Mouse (Mus musculus) natural killer cell, adult 2 months (primary cell): ENCODE measurements around the gene Il10ra.

ENCODE experiments used
- DNase-seq, 2 experiments: peaks; one replicate each; pipeline ENCODE4 v3.0.0; 2022; ENCODE audit warnings: low spot score in 2 of 2

The Il10ra gene

DNA sequence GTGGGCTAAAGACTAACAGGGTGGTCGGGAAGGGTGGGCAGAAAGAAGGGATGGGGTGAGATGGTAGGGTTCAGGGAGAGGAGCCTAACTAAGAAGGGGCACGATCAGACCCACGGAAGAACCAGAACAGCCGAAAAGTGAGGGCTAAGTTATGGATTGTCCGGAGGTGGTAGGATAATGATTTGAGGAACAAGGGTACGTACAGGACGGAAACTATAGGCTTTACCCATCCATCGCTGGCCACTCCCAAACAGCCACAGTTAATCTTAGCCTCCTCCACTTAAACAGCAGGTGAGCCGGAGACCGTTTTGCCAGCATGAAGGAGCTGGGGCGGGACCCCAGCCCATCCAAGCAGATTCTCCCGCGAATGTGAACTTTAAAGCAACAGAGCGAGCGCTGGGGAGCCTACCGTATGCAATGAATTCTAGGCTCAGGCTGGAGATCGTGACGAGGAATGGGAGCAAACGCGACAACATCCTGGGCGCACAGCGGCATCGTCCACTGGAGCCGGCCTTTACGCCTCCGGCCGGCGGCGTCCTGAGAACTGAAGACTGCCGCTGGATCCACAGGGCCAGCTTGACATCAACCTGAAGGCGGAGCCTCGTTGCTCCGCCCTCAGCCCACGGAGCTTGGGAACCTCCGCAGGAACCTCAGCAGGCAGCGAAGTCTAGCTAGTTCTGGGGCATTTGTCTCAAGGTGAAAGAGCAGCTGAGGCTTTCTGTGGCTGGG is at the start of gene Il10ra:
Il10ra (minus strand) TSS at position 553 of the 729 bp plus-strand sequence.
- peak; percentile 65 to 69 for DNase-seq

- no peak for DNase-seq
Measured at GRCm38 (mm10) chr9:45317635-45318034, 48.7 kb upstream of the Il10ra start.

DNA sequence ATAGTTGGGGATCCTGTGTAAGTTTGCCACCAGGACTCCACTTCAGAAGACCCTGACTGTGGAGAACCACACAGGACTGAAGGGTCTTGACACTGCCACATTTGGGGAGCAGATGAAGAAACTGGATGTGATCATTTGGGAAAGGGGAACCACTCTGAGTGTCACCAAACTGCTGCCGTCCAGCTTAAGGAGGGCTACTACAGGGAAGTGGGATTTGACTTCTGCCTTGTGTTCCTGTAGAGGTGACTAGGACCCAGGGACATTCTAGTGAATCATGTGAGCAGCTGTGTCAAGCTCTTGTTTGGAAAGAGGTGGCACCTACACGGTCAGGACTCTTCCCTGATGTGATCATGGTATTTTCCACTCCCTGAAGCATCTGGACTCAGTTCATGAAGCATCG is 45.0 kb upstream of the Il10ra start:
- no peak for DNase-seq

GRCm38 (mm10) chr9:45311858-45312257 is 42.9 kb upstream of the Il10ra start:
- no peak for DNase-seq

GRCm38 (mm10) chr9:45308521-45308920 is 39.6 kb upstream of the Il10ra start:
- DNase-seq = no peak

- no peak for DNase-seq
Measured at GRCm38 (mm10) chr9:45306746-45307410, 37.9 kb upstream of the Il10ra start.

DNA sequence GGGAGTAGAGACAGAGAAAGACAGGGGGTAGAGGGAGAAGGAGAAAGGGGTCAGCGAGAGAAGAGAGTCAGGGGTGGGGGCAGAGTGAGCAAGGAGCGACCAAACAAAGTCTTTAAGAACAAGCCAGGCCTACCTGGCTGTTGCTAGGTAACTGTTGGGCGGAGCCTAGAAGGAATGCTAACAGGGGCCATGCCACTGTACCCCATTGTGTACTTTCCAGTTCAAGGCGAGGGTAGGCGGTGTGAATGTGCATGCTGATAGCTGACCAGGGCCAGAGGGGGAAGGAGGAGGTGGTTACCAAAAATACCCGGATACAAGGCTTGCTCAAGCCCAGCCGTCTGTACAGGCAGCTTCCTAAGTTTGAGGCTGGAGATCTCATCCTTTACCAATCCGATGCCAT is 32.8 kb upstream of the Il10ra start:
- DNase-seq = no peak

GRCm38 (mm10) chr9:45300422-45301104 is 31.6 kb upstream of the Il10ra start:
- peak; percentile 93 to 94 for DNase-seq

- peak; percentile 56 to 77 for DNase-seq
Measured at GRCm38 (mm10) chr9:45299231-45300006, 30.5 kb upstream of the Il10ra start.

DNA sequence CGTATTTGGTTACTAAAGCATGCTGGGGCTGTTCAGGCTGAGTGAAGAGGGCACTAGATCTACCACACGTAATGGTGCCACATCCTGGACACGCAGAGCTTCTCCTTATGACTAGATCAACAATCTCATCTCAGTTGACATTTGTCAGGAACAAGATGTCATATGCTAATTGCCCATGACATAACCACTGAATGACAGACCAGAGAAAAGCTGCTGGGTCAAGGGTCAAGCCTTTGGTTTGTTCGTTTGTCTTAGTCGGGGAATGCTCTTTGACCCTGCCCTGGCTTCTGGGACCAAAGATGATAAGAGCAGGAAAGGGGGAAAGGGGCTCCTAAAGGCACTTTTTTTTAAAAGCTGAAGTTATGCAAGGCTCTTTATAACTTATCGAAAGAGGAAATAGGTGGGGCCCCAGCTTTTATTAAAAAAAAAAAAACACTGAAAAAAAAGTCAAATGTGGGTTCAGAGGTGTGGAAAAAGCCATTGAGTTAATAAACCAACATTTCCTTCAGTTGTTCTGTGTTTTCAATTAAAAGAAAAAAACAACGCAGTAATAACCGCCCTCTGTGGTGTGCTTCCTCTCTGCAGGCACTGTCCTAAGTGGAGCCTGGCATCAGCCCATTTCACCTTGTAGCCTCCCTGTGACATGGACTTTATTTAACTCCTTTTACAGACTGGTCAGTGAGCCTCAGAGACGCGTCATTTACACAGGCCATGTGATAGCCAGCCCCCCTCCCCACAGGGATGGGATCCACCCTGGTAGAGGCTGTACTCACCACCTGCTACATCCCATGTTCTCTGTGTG is 25.5 kb upstream of the Il10ra start:
- DNase-seq = peak; percentile 74 to 75

DNA sequence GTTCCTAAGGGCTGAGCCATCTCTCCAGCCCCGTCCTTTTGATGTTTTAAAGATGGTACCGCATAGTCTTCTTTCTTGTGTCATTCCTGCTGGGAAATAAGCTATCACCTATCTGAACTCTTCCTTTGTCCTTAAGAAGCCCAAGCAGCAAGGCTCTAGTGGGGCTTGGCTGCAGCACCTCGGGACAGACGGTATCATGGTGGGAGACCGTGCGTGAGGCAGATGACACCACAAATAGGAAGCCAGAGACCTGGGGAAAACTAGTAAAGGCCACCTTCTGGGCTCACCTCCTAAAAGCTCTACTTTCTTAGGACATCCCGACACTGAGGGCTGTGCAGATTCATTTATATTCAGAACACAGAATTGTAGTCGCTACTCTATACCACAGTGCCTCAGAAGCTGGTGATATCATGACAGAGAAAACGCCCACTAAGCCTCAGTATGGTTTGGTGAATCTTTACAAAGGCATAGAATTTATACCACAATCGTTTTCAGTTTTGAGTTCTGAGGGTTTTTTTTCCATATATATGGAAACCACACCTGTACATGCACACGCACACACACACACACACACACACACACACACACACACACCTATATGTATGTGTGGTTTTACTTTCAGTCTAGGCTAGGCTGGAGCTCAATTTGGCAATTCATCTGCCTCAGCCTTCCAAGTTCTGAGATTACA is 22.7 kb upstream of the Il10ra start:
- DNase-seq = no peak

DNA sequence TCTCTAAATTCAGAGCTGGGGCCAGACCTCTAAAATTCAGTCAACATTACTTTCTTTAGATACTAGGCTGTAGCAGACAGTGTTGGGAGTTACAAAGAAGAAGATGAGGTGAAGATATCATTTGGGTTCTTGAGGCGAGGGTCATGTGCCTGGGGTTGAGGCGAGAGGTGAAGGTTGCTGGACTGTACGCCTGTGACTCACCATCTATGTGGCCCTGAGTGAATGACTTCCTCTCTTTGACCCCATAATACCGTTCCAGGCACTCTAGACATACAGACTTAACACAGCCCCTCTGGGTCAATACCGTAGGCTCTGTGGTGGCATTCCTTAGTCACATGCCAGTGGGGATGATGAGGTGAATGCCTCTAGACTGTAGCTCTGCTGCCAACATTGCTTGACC is 13.5 kb upstream of the Il10ra start:
- DNase-seq = peak; percentile 60 to 76

DNA sequence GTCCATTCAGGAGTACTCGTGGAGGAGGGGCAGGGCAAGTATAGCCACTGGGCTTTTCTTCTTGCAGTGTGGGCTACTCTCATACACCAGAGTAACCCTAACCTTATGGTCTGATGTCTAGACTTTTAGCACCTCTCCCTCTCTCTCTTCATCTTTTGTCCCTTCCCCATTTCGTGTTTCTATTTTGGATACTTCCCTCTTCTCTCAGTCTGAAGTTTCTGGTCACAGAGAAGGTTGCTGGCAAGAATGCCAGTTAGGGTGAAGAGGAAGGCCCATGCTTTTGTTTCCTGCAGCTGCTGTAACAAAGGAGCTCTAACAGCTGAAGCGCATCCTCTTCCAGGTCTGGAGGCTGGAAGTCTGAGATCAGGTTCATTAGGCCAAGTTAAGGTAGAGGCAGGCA is 11.9 kb upstream of the Il10ra start:
- no peak for DNase-seq

DNA sequence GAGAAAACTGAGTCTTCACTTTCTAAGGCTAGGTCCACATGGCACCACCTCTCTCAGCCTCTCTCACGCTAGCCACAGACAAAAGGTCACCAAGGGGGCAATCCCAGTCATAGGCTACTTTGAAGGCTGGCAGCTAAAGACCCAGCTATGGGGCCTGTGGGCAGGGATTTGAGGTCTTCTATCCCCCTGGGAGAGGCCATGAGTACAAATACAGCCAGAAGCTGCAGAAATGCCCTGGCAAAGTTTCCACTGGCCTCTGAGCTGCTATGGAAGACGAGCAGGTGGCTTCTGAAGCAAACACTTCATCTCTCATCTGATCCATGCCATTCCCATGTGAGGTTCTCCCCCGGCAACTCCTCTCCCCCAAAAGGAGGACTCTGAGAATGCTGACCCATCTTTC is 11.1 kb upstream of the Il10ra start:
- DNase-seq = no peak

GRCm38 (mm10) chr9:45274635-45275034 is 5.7 kb upstream of the Il10ra start:
- DNase-seq = no peak

DNA sequence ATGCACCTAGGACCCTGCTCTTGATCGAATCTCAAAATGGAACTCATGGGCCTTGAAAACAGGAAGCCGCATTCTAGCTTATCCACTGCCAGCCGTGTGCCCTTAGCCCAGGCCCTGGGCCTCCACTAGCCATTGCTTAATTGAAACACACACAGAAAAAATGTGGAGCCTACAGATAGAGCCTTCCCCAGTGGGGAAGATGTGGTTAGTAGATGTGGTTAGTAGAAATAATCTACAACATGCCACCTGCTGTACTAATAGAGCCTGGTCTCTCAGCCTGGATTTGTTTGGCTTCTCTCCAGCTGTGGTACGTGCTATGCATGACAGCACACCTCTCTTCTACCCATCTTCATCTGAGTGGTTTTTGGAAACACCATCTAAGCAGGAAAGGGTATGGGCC is 5.3 kb upstream of the Il10ra start:
- DNase-seq = no peak

- peak in 1 of 2 experiments; percentile 44 for DNase-seq
Measured at GRCm38 (mm10) chr9:45272213-45272612, 3.3 kb upstream of the Il10ra start.

GRCm38 (mm10) chr9:45268079-45268478 is 870 bp downstream of the Il10ra start:
- no peak for DNase-seq

- no peak for DNase-seq
Measured at GRCm38 (mm10) chr9:45267099-45267498, 1.9 kb downstream of the Il10ra start.

DNA sequence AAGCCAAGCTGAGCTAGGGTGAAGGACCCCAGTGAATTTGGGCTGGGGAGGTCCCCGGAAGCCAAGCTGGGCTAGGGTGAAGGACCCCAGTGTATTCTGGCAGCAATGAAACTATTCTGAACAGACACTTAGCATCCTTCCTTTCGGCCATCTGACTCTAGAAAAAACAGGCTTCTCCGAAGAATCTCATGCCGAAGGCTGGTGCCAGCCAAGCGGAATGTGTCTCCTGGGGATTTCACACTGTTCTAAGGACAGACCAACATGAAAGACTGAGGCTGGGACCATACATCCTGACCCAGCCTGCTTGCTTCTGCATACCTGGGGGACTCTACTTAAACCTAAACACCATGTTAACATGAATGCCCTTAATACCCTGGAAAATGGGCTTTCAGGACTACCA is 7.1 kb downstream of the Il10ra start:
- no peak for DNase-seq

- DNase-seq = no peak
Measured at GRCm38 (mm10) chr9:45261466-45261865, 7.5 kb downstream of the Il10ra start.
